Mouse (Mus musculus) MEL (cell line): ENCODE results near the gene Relb. TPM values are rescaled to one million over a fixed set of nuclear protein-coding genes. Genes with fewer than 3 reads are reported as not detected.
A peak's percentile ranks its signal among the peaks of the same experiment; 100 is the strongest.

Source experiments
- DNase-seq: peaks from one replicate; pipeline ENCODE4 v3.0.0; 2011; ENCODE audit warnings: low read depth, low spot score
- H3K27ac ChIP-seq: 2 replicates; pipeline ENCODE4 v1.5.1; 2012; ENCODE audit warnings: low read depth, mild to moderate bottlenecking, control low read depth, low read length, moderate library complexity; ENCODE audit not compliant: control insufficient read depth
- H3K27me3 ChIP-seq, 2 experiments: fragments of 150-350 bp in 1 of 2; sonication (generic) in 1 of 2; 2 replicates each; pipeline ENCODE4 v1.6.1; 2012; ENCODE audit warnings: low read length in 2 of 2, mild to moderate bottlenecking in 2 of 2, improper control_type of control experiment in 1 of 2, moderate library complexity in 1 of 2; ENCODE audit not compliant: insufficient read depth in 2 of 2, control insufficient read depth in 1 of 2
- H3K36me3 ChIP-seq, 2 experiments: 2 replicates each; pipeline ENCODE4 v1.6.1; 2012 to 2014; ENCODE audit warnings: low read length in 2 of 2, improper control_type of control experiment in 1 of 2, inconsistent platforms in 1 of 2, mild to moderate bottlenecking in 1 of 2; ENCODE audit not compliant: insufficient read depth in 2 of 2, control insufficient read depth in 1 of 2
- H3K4me1 ChIP-seq, 2 experiments: fragments of 150-350 bp in 1 of 2; sonication (generic) in 1 of 2; 2 replicates each; pipeline ENCODE4 v1.6.1; 2012; ENCODE audit warnings: low read length in 2 of 2, improper control_type of control experiment in 1 of 2, mild to moderate bottlenecking in 1 of 2; ENCODE audit not compliant: insufficient read depth in 2 of 2, control insufficient read depth in 1 of 2
- H3K4me3 ChIP-seq, 2 experiments: fragments of 150-350 bp in 1 of 2; sonication (generic) in 1 of 2; 2 replicates each; pipeline ENCODE4 v1.5.1; 2012; ENCODE audit warnings: low read depth in 2 of 2, low read length in 2 of 2, mild to moderate bottlenecking in 2 of 2, moderate library complexity in 2 of 2, control low read depth in 1 of 2, improper control_type of control experiment in 1 of 2; ENCODE audit not compliant: control insufficient read depth in 1 of 2, insufficient read depth in 1 of 2
- H3K79me2 ChIP-seq: 2 replicates; pipeline ENCODE4 v1.6.1; 2012; ENCODE audit warnings: mild to moderate bottlenecking, low read length, moderate library complexity; ENCODE audit not compliant: control insufficient read depth, poor library complexity, insufficient read depth
- H3K9ac ChIP-seq: 2 replicates; pipeline ENCODE4 v1.6.1; 2012; ENCODE audit warnings: low read depth, mild to moderate bottlenecking, control low read depth, low read length, moderate library complexity; ENCODE audit not compliant: control insufficient read depth, poor library complexity, severe bottlenecking
- H3K9me3 ChIP-seq: fragments of 150-350 bp; sonication (generic); replicated peaks from 2 replicates; pipeline ENCODE4 v1.6.1; 2012; ENCODE audit warnings: mild to moderate bottlenecking, low read length, improper control_type of control experiment, moderate library complexity; ENCODE audit not compliant: insufficient read depth
- BHLHE40 ChIP-seq: IDR thresholded peaks from 2 replicates; pipeline ENCODE4 v1.6.1; 2012; ENCODE audit warnings: low read depth, mild to moderate bottlenecking, inconsistent platforms, low read length, improper control_type of control experiment, borderline replicate concordance
- CHD2 ChIP-seq: IDR thresholded peaks from 2 replicates; pipeline ENCODE4 v1.6.1; 2011; ENCODE audit warnings: low read length, improper control_type of control experiment
- CTCF ChIP-seq, 3 experiments: IDR thresholded peaks in 2 of 3; conservative IDR thresholded peaks in 1 of 3; 2 replicates each; pipeline ENCODE4 v1.5.1; 2011 to 2012; ENCODE audit warnings: low read length in 3 of 3, low read depth in 2 of 3, mild to moderate bottlenecking in 2 of 3, improper control_type of control experiment in 1 of 3, inconsistent platforms in 1 of 3, mixed read lengths in 1 of 3, moderate library complexity in 1 of 3; ENCODE audit not compliant: control insufficient read depth in 1 of 3, insufficient read depth in 1 of 3, poor library complexity in 1 of 3, severe bottlenecking in 1 of 3
- EP300 ChIP-seq, 2 experiments: IDR thresholded peaks; 2 replicates each; pipeline ENCODE4 v1.6.1; 2011; ENCODE audit warnings: improper control_type of control experiment in 2 of 2, low read length in 2 of 2, low read depth in 1 of 2, mild to moderate bottlenecking in 1 of 2
- GABPA ChIP-seq: IDR thresholded peaks from 2 replicates; pipeline ENCODE4 v1.6.1; 2012; ENCODE audit warnings: low read depth, mild to moderate bottlenecking, inconsistent platforms, low read length, improper control_type of control experiment, moderate library complexity
- HCFC1 ChIP-seq: IDR thresholded peaks from 2 replicates; pipeline ENCODE4 v1.6.1; 2012; ENCODE audit warnings: low read depth, mild to moderate bottlenecking, inconsistent platforms, low read length, improper control_type of control experiment, moderate library complexity
- JUND ChIP-seq: IDR thresholded peaks from 2 replicates; pipeline ENCODE4 v1.6.1; 2011; ENCODE audit warnings: low read depth, mild to moderate bottlenecking, improper control_type of control experiment, low read length
- KAT2A ChIP-seq: conservative IDR thresholded peaks from 2 replicates; pipeline ENCODE4 v1.6.1; 2012; ENCODE audit warnings: low read depth, low read length, improper control_type of control experiment, inconsistent platforms
- MAX ChIP-seq: IDR thresholded peaks from 2 replicates; pipeline ENCODE4 v1.6.1; 2011; ENCODE audit warnings: low read length, improper control_type of control experiment
- MXI1 ChIP-seq: IDR thresholded peaks from 2 replicates; pipeline ENCODE4 v1.6.1; 2011; ENCODE audit warnings: mild to moderate bottlenecking, low read depth, low read length, improper control_type of control experiment
- MYB ChIP-seq: IDR thresholded peaks from 2 replicates; pipeline ENCODE4 v1.6.1; 2011; ENCODE audit warnings: mild to moderate bottlenecking, low read depth, low read length, improper control_type of control experiment
- MYC ChIP-seq: IDR thresholded peaks from 2 replicates; pipeline ENCODE4 v1.6.1; 2011; ENCODE audit warnings: low read depth, mild to moderate bottlenecking, low read length, improper control_type of control experiment, moderate library complexity
- NELFE ChIP-seq: IDR thresholded peaks from 2 replicates; pipeline ENCODE4 v1.6.1; 2011; ENCODE audit warnings: low read depth, low read length, improper control_type of control experiment
- POLR2A ChIP-seq, 2 experiments: IDR thresholded peaks; 2 replicates each; pipeline ENCODE4 v1.6.1; 2011 to 2012; ENCODE audit warnings: low read length in 2 of 2, mild to moderate bottlenecking in 2 of 2, control low read depth in 1 of 2, improper control_type of control experiment in 1 of 2, low read depth in 1 of 2, moderate library complexity in 1 of 2; ENCODE audit not compliant: control insufficient read depth in 1 of 2, insufficient read depth in 1 of 2, poor library complexity in 1 of 2
- POLR2AphosphoS2 ChIP-seq: IDR thresholded peaks from 2 replicates; pipeline ENCODE4 v1.6.1; 2011; ENCODE audit warnings: low read length, improper control_type of control experiment
- POLR2AphosphoS5 ChIP-seq: IDR thresholded peaks from 2 replicates; pipeline ENCODE4 v1.6.1; 2012; ENCODE audit warnings: low read depth, borderline replicate concordance, mild to moderate bottlenecking, inconsistent platforms, low read length, moderate library complexity, mixed read lengths
- RAD21 ChIP-seq: IDR thresholded peaks from 2 replicates; pipeline ENCODE4 v1.6.1; 2011; ENCODE audit warnings: mild to moderate bottlenecking, low read depth, low read length, improper control_type of control experiment
- SIN3A ChIP-seq: IDR thresholded peaks from 2 replicates; pipeline ENCODE4 v1.6.1; 2012; ENCODE audit warnings: low read length, improper control_type of control experiment, inconsistent platforms
- SMC3 ChIP-seq: IDR thresholded peaks from 2 replicates; pipeline ENCODE4 v1.6.1; 2011; ENCODE audit warnings: low read depth, low read length, improper control_type of control experiment
- TAL1 ChIP-seq: IDR thresholded peaks from 2 replicates; pipeline ENCODE4 v1.6.1; 2012; ENCODE audit warnings: mild to moderate bottlenecking, inconsistent platforms, low read length, moderate library complexity, mixed read lengths
- TBP ChIP-seq: IDR thresholded peaks from 2 replicates; pipeline ENCODE4 v1.8.0; 2011; ENCODE audit warnings: low read depth, low read length, improper control_type of control experiment
- TCF12 ChIP-seq: IDR thresholded peaks from 2 replicates; pipeline ENCODE4 v1.6.1; 2014; ENCODE audit warnings: low read depth, mild to moderate bottlenecking, inconsistent platforms, low read length, improper control_type of control experiment, moderate library complexity
- USF2 ChIP-seq, 2 experiments: IDR thresholded peaks; 2 replicates each; pipeline ENCODE4 v1.6.1; 2011 to 2012; ENCODE audit warnings: improper control_type of control experiment in 2 of 2, low read length in 2 of 2, borderline replicate concordance in 1 of 2, inconsistent platforms in 1 of 2, low read depth in 1 of 2, mild to moderate bottlenecking in 1 of 2; ENCODE audit not compliant: insufficient read depth in 1 of 2
- ZC3H11A ChIP-seq: IDR thresholded peaks from 2 replicates; pipeline ENCODE4 v1.6.1; 2012; ENCODE audit warnings: low read depth, mild to moderate bottlenecking, inconsistent platforms, low read length, improper control_type of control experiment
- ZNF384 ChIP-seq: IDR thresholded peaks from 2 replicates; pipeline ENCODE4 v1.6.1; 2012; ENCODE audit warnings: low read depth, mild to moderate bottlenecking, inconsistent platforms, low read length, improper control_type of control experiment
- polyA plus RNA-seq, 2 experiments: library from polyadenylated mRNA; stranded (reverse) in 1 of 2; unstranded in 1 of 2; fragments of >175 nt in 1 of 2; fragments of >200 nt in 1 of 2; gene quantifications; 2 replicates each; pipeline versions ENCODE4 v1.2.1 to v1.2.4; 2012; ENCODE audit warnings: low replicate concordance in 2 of 2, low read depth in 1 of 2; ENCODE audit not compliant: insufficient read length in 2 of 2, insufficient read depth in 1 of 2, missing spikeins in 1 of 2
- total RNA-seq: library from RNA; depleted of rRNA; stranded (reverse); fragments of 300-350 nt; gene quantifications from 2 replicates; pipeline ENCODE4 v1.2.3, GENCODE M21; 2012

Gene Relb
- total and polyA plus RNA-seq, 3 experiments, result 6.2 to 7.7 TPM; not detected in 1

- Histone ChIP-seq H3K27me3 (no peaks in the 10 kb centered on the region), H3K79me2 (peaks cover 24% of the 10 kb centered on the region), H3K36me3 (peaks cover 0 to 29% of the 10 kb centered on the region in 2 experiments; a peak in 3 of 4 replicates), H3K9ac (no peak overlapping the region), H3K27ac (no peak overlapping the region), H3K9me3 (no peaks in the 10 kb centered on the region)
- DNase-seq, result no peak
- no peak for TF ChIP-seq HCFC1
- TF ChIP-seq, all 39 proteins: peak for 0
- H3K4me3 ChIP-seq, result no peak overlapping the region
- H3K4me1 ChIP-seq, result peaks cover 9 to 29% of the 10 kb centered on the region in 2 experiments; a peak in 3 of 4 replicates
These were observed 61.8 kb downstream of the Relb start for GRCm38 (mm10) chr7:19567426-19567825.

GRCm38 (mm10) chr7:19565803-19566202 is 63.4 kb downstream of the Relb start:
- no peak for DNase-seq

GRCm38 (mm10) chr7:19564455-19564854 is 64.8 kb downstream of the Relb start:
- H3K9ac ChIP-seq, result peak overlapping the region; percentile 44
- H3K4me1 ChIP-seq, result peaks cover 9 to 31% of the 10 kb centered on the region in 2 experiments; a peak in 3 of 4 replicates
- no peaks in the 10 kb centered on the region for H3K9me3 ChIP-seq
- peak overlapping the region; percentile 96 for H3K27ac ChIP-seq
- 0 out of 4 replicates have a peak, but pooled peaks of 1 of the 2 experiments have one; percentile 10 for TF ChIP-seq POLR2A (IDR thresholded peaks at IDR 0.05; ENCODE audit: control insufficient read depth in 1 of 2, insufficient read depth in 1 of 2, low read depth in 1 of 2, low read length in 2 of 2, poor library complexity in 1 of 2)
- no peak for TF ChIP-seq GABPA
- TF ChIP-seq KAT2A, result no peak
- peak; percentile 34 for TF ChIP-seq RAD21
- peak; percentile 32 to 51 (median 50) for TF ChIP-seq CTCF (IDR thresholded peaks at IDR 0.05 in 2 of 3, conservative IDR thresholded peaks at IDR 0.05 in 1 of 3; ENCODE audit: control insufficient read depth in 1 of 3, insufficient read depth in 1 of 3, low read depth in 2 of 3, low read length in 3 of 3, poor library complexity in 1 of 3, severe bottlenecking in 1 of 3)
- no peak for TF ChIP-seq MXI1
- no peak; the same call in none of the 2 replicates for TF ChIP-seq HCFC1
- peak; percentile 17; the same call in 1 of the 2 replicates for TF ChIP-seq MYC
- TF ChIP-seq BHLHE40, result no peak
- TF ChIP-seq MAX, result no peak
- TF ChIP-seq JUND, result no peak
- 0 out of 2 replicates have a peak, but pooled peaks have one; percentile 35 for TF ChIP-seq ZC3H11A
- no peak for TF ChIP-seq USF2 (IDR thresholded peaks at IDR 0.05; ENCODE audit: borderline replicate concordance in 1 of 2, insufficient read depth in 1 of 2, low read depth in 1 of 2, low read length in 2 of 2)
- TF ChIP-seq TAL1, result no peak
- 0 out of 2 replicates have a peak, but pooled peaks have one; percentile 3 for TF ChIP-seq TBP
- TF ChIP-seq POLR2AphosphoS2, result no peak
- TF ChIP-seq MYB, result no peak
- peak; percentile 28; the same call in 1 of the 2 replicates for TF ChIP-seq SMC3
- no peak; the same call in 1 of the 2 replicates for TF ChIP-seq NELFE
- no peak for TF ChIP-seq POLR2AphosphoS5
- peaks cover 0 to 25% of the 10 kb centered on the region in 2 experiments; a peak in 2 of 4 replicates for H3K36me3 ChIP-seq
- H3K4me3 ChIP-seq, result peak overlapping the region in 1 of 2 experiments; percentile 10; a peak in 1 of 4 replicates
- H3K79me2 ChIP-seq, result peaks cover 28% of the 10 kb centered on the region
- DNase-seq, result peak; percentile 82
- no peaks in the 10 kb centered on the region for H3K27me3 ChIP-seq

More at GRCm38 (mm10) chr7:19565803-19566202, 63.4 kb downstream of the Relb start:
- Histone ChIP-seq H3K27ac (no peak overlapping the region; the same call in 1 of the 2 replicates), H3K79me2 (peaks cover 24% of the 10 kb centered on the region), H3K36me3 (peaks cover 0 to 20% of the 10 kb centered on the region in 2 experiments; a peak in 3 of 4 replicates), H3K4me1 (peaks cover 9 to 24% of the 10 kb centered on the region in 2 experiments; a peak in 3 of 4 replicates), H3K9me3 (no peaks in the 10 kb centered on the region), H3K9ac (no peak overlapping the region), H3K27me3 (no peaks in the 10 kb centered on the region), H3K4me3 (no peak overlapping the region)
- TF ChIP-seq BHLHE40 (no peak), SIN3A (no peak), POLR2AphosphoS5 (no peak), CHD2 (no peak), EP300 (IDR thresholded peaks at IDR 0.05; ENCODE audit: low read depth in 1 of 2, low read length in 2 of 2) (no peak), TCF12 (no peak), MYB (no peak), TAL1 (no peak), TBP (no peak), POLR2AphosphoS2 (no peak), SMC3 (no peak), ZNF384 (no peak), ZC3H11A (no peak), JUND (no peak), USF2 (IDR thresholded peaks at IDR 0.05; ENCODE audit: borderline replicate concordance in 1 of 2, insufficient read depth in 1 of 2, low read depth in 1 of 2, low read length in 2 of 2) (no peak), RAD21 (no peak), GABPA (no peak)
